Mouse (Mus musculus) olfactory bulb, adult 2 months (tissue): ENCODE results near the gene Olfr1511. TPM values are rescaled to one million over a fixed set of nuclear protein-coding genes. Genes with fewer than 3 reads are reported as not detected.
"Not testable (repeated sequence)": the region's sequence is repeated elsewhere in the genome, so short reads cannot be mapped to it uniquely, and the experiment has no call there.

Source experiments
- H3K27ac ChIP-seq: fragments of 200-500 bp; 2 replicates; pipeline ENCODE4 v1.5.1; 2012; ENCODE audit warnings: low read depth, low read length; ENCODE audit not compliant: insufficient read depth
- H3K4me1 ChIP-seq: fragments of 200-500 bp; 2 replicates; pipeline ENCODE4 v1.6.1; 2012; ENCODE audit warnings: low read length; ENCODE audit not compliant: control insufficient read depth, insufficient read depth
- H3K4me3 ChIP-seq: fragments of 200-500 bp; 2 replicates; pipeline ENCODE4 v1.5.1; 2012; ENCODE audit warnings: mild to moderate bottlenecking, low read depth, low read length, moderate library complexity; ENCODE audit not compliant: insufficient read depth
- CTCF ChIP-seq: fragments of 200-500 bp; IDR thresholded peaks from 2 replicates; pipeline ENCODE4 v1.5.1; 2012; ENCODE audit warnings: low read depth, mild to moderate bottlenecking, low read length, moderate library complexity; ENCODE audit not compliant: insufficient read depth
- POLR2A ChIP-seq: fragments of 200-500 bp; IDR thresholded peaks from 2 replicates; pipeline ENCODE4 v1.6.1; 2012; ENCODE audit warnings: mild to moderate bottlenecking, low read depth, low read length, moderate library complexity; ENCODE audit not compliant: insufficient read depth
- WGBS: fragments of 180-500 bp; shearing (Covaris S2); methylation state at CpG from one replicate; pipeline ENCODE4 v1.1.7; 2018; 5-methylcytosine and 5-hydroxymethylcytosine counted together
- polyA plus RNA-seq: library from polyadenylated mRNA; stranded (reverse); fragments of >200 nt; gene quantifications from 2 replicates; pipeline ENCODE4 v1.2.4, GENCODE M21; 2012; ENCODE audit warnings: low replicate concordance; ENCODE audit not compliant: missing spikeins, insufficient read depth, insufficient read length

Gene Olfr1511
- not detected in 2 replicates for polyA plus RNA-seq

GRCm38 (mm10) chr14:52397279-52397678 is at the start of gene Olfr1511:
Gene Olfr1511 (minus strand): TSS chr14:52397379.
- TF ChIP-seq CTCF (no peak), POLR2A (no peak)
- 77% methylated on average over 4 of the region's 4 CpGs for WGBS

GRCm38 (mm10) chr14:52442690-52443089 is 45.5 kb upstream of the Olfr1511 start, which contains the start of gene Olfr1509:
Gene Olfr1509 (plus strand): TSS chr14:52442990.
- TF ChIP-seq CTCF (no peak), POLR2A (no peak)
- Histone ChIP-seq H3K4me1 (no peaks in the 10 kb centered on the region), H3K4me3 (no peak within 1 kb of the TSS), H3K27ac (no peak within 1 kb of the TSS)

More at GRCm38 (mm10) chr14:52397279-52397678, at the start of gene Olfr1511:
- H3K4me1 ChIP-seq: no peaks in the 10 kb centered on the region
- H3K4me3 ChIP-seq: no peak within 1 kb of the TSS
- no peak within 1 kb of the TSS for H3K27ac ChIP-seq

- no peak overlapping the region for H3K27ac ChIP-seq
These were observed 30.5 kb upstream of the Olfr1511 start for GRCm38 (mm10) chr14:52427686-52428085.

GRCm38 (mm10) chr14:52414273-52414672 is 17.1 kb upstream of the Olfr1511 start, which contains the start of gene Olfr1510:
Gene Olfr1510 (minus strand): TSS chr14:52414373.
- no peak within 1 kb of the TSS for H3K4me3 ChIP-seq
- no peaks in the 10 kb centered on the region for H3K4me1 ChIP-seq
- no peak for TF ChIP-seq CTCF
- no peak for TF ChIP-seq POLR2A
- WGBS: 90% methylated on average over 3 of the region's 3 CpGs
- no peak within 1 kb of the TSS for H3K27ac ChIP-seq

More at GRCm38 (mm10) chr14:52427686-52428085, 30.5 kb upstream of the Olfr1511 start:
- WGBS: 97% methylated on average over 1 of the region's 1 CpGs
- no peak for TF ChIP-seq CTCF
- TF ChIP-seq POLR2A: no peak
- Histone ChIP-seq H3K4me1 (no peaks in the 10 kb centered on the region), H3K4me3 (no peak overlapping the region)

GRCm38 (mm10) chr14:52410142-52410919 is 13.2 kb upstream of the Olfr1511 start:
- H3K27ac ChIP-seq, H3K4me3 ChIP-seq, H3K4me1 ChIP-seq: not testable (repeated sequence)
- WGBS: 72% methylated on average over 7 of the region's 10 CpGs

- 84% methylated on average over 9 of the region's 9 CpGs for WGBS
- not testable (repeated sequence) for H3K27ac ChIP-seq, H3K4me1 ChIP-seq, H3K4me3 ChIP-seq
These were observed 6.9 kb downstream of the Olfr1511 start for GRCm38 (mm10) chr14:52390084-52390848.

GRCm38 (mm10) chr14:52379068-52379467 is 18.1 kb downstream of the Olfr1511 start, which contains the start of gene Olfr1512:
Gene Olfr1512 (minus strand): TSS chr14:52379168.
- 81% methylated on average over 2 of the region's 2 CpGs for WGBS

GRCm38 (mm10) chr14:52368741-52369140 is 28.4 kb downstream of the Olfr1511 start:
- H3K27ac ChIP-seq: no peak overlapping the region
- TF ChIP-seq CTCF: no peak
- no peak for TF ChIP-seq POLR2A
- no peak overlapping the region for H3K4me3 ChIP-seq
- no peaks in the 10 kb centered on the region for H3K4me1 ChIP-seq
- WGBS: 86% methylated on average over 3 of the region's 3 CpGs

More at GRCm38 (mm10) chr14:52379068-52379467, 18.1 kb downstream of the Olfr1511 start, which contains the start of gene Olfr1512:
- TF ChIP-seq CTCF (no peak), POLR2A (no peak)
- H3K27ac ChIP-seq: no peak within 1 kb of the TSS
- no peak within 1 kb of the TSS for H3K4me3 ChIP-seq
- no peaks in the 10 kb centered on the region for H3K4me1 ChIP-seq

- Histone ChIP-seq H3K4me3 (no peak within 1 kb of the TSS), H3K27ac (no peak within 1 kb of the TSS), H3K4me1 (no peaks in the 10 kb centered on the region)
- 86% methylated on average over 4 of the region's 4 CpGs for WGBS
- TF ChIP-seq CTCF (no peak), POLR2A (no peak)
These were observed 40.9 kb downstream of the Olfr1511 start, which contains the start of gene Olfr1513 for GRCm38 (mm10) chr14:52356308-52356707. Gene Olfr1513 (minus strand): TSS chr14:52356408.

Other genes with a start within 250 kb of the Olfr1511 start
- gene Supt16, start 200.0 kb downstream of the Olfr1511 start, polyA plus RNA-seq: not detected in 2 replicates
- 792 TPM in 1 of 2 replicates, not detected in the other for gene Chd8, start 139.6 kb downstream of the Olfr1511 start, polyA plus RNA-seq
- not detected in 2 replicates for gene Tox4, start 118.2 kb downstream of the Olfr1511 start, polyA plus RNA-seq
- gene Rab2b, start 117.8 kb downstream of the Olfr1511 start, polyA plus RNA-seq: 394 TPM in 1 of 2 replicates, not detected in the other
- not detected in 2 replicates for gene Mettl3, start 92.3 kb downstream of the Olfr1511 start, polyA plus RNA-seq
- not detected in 2 replicates for gene Sall2, start 68.6 kb downstream of the Olfr1511 start, polyA plus RNA-seq
- gene Olfr1513, start 41.0 kb downstream of the Olfr1511 start, polyA plus RNA-seq: not detected in 2 replicates
- not detected in 2 replicates for gene Olfr1512, start 18.2 kb downstream of the Olfr1511 start, polyA plus RNA-seq
- gene Olfr1510, start 17.0 kb upstream of the Olfr1511 start, polyA plus RNA-seq: not detected in 2 replicates
- gene Olfr1509, start 45.6 kb upstream of the Olfr1511 start, polyA plus RNA-seq: not detected in 2 replicates
- not detected in 2 replicates for gene Olfr1508, start 70.1 kb upstream of the Olfr1511 start, polyA plus RNA-seq
- gene Olfr1507, start 98.4 kb upstream of the Olfr1511 start, polyA plus RNA-seq: not detected in 2 replicates